Mouse (Mus musculus) induced T-regulatory cell, adult 2 months (primary cell): ENCODE data around the gene Zfp366.

Source experiments
- DNase-seq: peaks from one replicate; pipeline ENCODE4 v3.0.0-alpha.2; 2012; ENCODE audit warnings: low read depth

Gene Zfp366

DNA sequence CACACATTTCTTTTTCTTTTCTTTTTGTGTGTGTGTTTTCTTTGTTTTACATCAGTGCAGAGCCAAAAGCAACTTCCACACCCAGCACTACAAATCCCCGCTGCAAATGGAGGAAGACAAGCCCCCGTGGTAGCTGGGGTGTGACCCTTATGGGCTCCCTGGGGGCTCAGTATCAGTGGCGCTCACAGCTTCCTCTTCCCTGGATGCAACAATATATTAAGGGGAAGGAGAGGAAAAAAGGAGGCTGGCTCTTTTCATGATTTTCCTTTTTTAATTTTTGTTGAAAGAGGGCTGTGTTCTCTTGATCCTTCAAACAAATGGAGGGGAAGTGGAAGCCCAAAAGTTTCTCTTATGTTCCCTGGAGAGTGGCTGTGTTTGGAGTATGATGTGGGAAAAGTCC, 70.2 kb downstream of the Zfp366 start:
- no peak for DNase-seq

DNA sequence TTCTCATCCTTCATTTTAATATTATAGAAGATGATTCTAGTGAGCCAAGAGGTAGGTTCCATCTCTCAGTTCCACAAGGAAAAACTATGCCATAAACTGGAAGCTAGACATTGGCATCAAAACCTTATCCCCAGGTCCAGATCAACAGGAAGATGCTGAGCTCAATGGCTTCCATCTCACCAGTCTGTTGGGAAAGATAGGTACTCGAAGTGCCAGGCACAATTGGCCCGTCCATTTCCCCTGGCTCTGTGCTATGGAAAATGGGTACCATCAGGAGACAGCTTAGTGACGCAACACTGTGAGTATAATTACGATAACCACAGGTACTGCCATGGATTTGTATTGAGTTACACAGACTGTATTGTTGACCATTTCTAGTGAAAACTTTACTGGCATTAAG, 72.3 kb downstream of the Zfp366 start:
- DNase-seq: no peak

DNA sequence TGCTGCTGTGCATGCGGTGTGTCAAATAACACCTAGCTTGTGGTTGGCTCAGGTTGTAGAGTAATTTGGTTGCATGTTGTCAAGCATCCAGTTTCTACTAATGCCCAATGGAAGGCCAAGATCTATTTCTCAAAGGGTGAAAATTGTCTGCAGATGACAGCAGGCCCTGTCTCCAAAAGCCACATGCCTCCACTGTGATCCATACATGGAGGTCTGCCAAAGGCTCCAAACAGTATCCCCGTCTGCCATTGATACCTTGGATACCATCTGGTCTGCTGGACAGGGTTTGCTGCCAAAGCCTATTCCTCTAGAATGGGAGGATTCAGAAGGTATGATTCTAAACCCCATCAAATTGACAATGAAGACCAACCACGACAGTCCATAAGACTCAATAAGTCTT, 74.1 kb downstream of the Zfp366 start:
- no peak for DNase-seq

DNA sequence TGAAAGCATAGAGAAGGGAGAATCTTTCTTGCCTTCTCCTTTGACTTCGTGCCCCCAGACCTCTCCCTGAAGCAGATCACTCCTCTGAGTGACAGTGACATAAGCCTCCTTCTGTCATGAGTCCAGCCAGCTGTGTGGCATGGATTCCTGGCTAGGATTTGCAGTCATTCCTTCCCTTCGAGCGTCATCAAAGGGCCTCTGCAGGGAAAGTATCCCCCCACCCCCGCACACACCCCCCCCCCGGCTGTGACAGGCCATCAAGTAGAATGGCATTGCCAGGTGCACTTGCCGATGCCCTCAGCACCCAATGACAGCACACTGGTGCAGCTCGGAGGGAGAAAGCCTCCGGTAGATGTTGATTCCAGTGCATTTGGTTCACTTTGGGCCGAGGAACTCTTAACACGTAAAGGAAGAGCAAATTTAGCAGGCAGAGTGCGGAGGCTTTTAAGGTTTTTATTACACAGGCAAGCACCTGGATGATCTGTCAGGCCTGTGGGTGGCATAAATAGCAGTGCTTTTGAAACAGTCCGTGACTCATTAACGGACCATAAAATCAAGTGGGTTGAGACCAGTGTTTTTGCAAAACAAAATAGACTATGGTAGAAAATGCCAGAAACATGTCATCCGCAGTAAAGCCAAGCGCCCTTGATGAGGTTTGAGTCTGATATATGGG, 75.0 kb downstream of the Zfp366 start:
- no peak for DNase-seq

DNA sequence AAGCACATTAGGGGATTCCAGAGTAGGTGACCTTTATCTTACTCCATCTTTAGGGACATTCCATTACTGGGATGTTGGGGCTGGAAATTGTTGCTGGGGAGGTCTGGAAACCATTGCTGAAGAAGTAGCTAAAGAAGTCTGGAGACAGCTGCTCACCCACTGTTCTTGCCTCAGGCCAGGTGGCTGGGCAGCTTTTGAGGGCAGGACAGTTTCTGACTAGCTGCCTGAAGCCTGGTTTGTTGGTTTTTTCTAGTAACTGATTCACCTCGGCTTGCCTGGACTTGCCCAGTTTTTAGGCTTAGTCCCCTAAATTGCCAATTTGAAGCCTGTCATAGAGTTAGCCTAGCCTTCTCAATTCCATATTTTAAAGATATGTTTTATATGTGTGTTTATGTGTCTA, 77.8 kb downstream of the Zfp366 start:
- DNase-seq: no peak

DNA sequence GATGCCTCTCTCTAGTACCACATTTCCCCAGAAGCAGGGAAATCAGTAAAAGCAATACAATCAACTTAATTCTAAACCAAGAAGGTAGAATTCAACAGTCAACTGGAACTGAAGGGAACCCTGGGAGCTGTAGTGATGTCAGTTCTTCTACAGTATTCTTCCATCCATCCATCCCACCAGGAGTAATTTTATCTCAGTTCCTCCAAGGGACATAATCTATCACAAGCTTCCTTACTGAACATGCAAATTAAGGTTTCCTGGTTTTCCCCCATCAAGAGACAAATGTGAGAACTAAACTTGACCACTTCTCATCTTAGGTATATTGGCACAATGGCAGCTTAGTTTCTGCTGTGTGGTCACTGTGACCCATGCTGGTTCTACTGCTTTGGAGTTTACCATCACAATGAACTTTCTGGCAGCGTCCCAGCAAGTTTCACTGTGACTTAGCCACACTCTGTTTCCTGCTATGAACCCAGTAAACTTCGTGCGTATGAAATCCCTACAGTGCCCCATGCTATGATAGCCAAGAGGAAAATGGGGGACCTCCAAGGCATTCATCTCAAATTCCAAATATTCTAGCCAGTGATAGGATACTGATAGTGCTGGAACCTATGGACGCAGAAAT, 78.6 kb downstream of the Zfp366 start:
- no peak for DNase-seq

DNA sequence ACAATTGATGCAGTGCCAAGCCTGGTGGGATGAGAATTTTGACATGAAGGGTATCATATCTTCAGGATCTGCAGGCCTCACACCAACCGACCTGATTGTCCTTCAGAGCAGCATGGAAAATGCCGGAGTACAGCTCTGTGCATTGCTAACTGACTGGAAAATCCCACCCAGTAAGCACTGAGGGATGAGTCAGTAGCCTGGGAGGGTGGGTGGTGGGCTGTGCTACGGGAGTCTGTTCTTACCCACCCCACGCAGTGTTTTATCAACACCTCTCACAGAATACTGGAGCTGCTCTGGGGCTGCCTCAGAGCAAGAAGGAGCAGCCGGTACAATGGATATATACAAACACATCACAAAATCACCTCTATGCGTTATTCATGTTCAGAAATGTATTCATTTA, 79.9 kb downstream of the Zfp366 start:
- no peak for DNase-seq

DNA sequence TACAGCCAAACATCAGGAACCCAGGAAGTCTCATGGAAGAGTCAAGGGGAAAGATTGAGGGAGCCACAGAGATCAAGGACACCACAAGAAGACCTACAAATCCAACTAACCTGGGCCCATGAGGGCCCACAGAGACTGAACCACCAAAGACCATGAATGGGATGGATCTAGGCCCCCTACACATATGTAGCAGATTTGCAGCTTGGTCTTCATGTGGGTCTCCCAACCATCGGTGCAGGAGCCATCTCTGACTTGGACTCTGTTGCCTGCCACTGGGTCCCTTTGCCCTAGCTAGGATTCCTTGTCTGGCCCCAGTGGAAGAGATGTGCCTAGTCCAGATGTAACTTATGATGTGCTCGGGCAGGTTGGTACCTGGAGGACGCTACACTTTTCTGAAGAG, 87.4 kb downstream of the Zfp366 start:
- no peak for DNase-seq

DNA sequence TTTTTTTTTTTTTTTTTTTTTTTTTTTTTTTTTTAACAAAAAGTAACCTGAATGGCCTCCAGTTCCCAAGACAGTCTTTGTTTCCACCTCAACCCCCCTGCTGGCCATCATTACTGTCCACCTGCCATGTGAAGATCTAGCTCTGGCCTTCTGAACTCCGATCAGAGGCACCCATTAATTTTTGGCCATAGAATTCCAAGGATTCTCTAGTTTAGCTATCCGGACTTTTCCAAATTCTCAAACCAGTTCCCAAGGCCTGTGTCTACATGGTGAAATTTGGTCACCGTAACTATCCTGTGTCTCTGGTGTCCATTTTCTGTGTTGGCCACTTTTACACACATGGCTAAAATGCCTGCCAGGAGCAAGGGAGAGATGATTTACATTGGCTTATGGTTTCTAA, 92.9 kb downstream of the Zfp366 start:
- DNase-seq: no peak

DNA sequence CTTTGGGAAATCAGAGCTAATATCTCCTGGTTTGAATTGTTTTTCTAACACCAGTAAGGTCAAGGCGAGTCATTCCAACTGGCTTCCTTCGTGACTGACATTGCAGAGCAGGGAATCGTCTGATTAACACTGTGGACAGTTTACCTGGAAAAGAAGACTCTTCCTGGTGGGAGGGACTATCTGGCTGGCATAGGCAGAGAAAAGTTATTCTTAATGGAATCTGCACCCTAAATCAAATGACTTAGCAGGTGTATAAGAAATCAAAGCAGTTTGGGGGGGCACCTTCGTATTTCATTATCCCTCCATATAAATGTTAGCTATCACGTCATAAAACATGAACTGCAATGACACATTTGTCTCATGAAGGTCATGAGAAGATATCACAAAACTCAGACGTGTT, 93.9 kb downstream of the Zfp366 start:
- DNase-seq: no peak

DNA sequence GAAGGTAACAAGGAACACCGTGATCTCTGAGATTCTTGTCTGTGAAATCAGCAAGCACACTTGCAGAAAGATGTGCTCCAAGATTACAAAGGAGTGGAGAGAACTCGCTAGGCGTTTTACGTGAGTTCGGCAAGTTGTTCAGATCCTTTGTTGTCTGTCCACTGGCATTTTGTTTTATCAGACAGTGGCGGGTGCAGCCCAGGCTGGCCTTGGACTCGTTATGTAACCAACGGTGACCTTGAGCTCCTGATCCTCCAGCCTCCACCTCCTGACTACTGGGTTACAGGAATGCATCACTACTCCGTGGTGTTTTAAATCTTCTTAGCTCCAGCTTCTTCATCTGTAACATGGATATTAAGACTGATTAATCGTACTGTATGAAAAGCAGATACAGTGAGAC, 94.7 kb downstream of the Zfp366 start:
- DNase-seq: no peak

DNA sequence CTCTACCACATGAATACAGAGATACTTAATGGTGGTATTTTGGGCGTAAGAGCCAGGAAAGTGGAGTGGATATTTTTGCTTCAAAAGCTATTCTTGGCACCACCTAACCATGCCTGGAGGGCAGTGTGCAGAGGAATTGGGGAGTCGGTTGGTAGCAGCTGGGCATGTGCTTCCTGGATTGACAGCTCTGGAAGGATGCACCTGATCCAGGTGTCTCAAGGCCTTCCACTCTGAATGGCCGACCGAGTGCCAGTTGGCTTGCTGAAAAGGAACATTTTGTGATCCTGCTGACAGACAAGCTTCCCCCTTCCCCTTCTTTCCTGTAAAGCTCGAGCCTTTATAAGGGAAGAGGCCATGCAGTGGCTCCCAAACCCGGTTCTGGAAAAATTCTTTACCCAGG, 98.3 kb downstream of the Zfp366 start:
- no peak for DNase-seq

DNA sequence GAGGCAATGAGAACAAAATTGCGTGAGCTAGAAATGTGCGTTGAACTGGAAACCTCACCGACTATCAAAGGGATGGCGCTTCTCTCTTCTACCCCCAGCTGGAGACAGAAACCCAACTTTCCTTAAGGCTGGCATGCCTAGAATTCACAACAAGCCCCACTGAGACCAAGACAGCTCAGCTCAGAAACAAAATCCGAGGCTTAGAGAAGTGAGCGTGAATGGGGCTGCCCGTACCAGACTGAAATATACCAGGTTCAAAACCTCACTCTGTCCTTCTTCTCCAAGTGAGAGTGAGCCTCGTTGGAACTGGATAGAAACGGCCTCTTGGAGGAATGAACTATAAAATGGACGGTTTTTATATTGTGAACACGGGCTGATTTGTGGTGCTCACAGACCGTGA, 99.3 kb downstream of the Zfp366 start:
- no peak for DNase-seq

DNA sequence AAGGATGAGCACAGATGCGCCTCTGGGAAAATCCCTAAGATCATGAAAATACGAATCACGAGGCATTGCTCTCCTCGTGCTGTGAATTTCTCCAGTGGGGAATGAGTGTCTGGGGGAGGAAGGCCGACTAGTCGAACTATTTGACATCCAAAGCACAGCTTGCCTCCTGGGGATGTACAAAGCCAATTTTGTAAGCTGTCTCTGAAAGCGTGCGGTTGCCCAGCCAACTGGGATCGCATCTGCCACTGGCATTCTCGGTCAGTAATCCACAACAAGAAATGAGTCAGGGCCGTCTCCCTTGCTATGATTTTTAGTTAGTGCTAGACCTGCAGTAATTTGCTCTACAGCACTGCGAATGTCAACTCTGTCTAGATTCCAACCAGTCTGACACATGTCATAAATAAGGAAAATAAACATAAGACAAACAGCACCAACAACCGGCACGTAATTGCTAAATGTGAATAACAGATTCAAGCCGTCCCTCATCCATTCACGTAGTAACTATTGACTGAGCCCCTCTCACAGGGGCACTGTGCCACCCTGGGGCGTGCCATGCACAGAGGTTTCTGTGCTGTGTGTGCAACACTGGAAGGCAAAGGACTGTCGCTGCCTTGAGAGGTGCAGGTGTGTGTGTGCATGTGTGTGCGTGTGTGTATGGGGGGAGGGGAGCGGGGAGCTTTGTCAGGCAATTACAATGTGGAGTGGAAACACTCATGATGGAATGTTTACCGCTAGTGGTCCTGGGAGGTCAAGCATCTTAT, 100.0 kb downstream of the Zfp366 start:
- DNase-seq: no peak

DNA sequence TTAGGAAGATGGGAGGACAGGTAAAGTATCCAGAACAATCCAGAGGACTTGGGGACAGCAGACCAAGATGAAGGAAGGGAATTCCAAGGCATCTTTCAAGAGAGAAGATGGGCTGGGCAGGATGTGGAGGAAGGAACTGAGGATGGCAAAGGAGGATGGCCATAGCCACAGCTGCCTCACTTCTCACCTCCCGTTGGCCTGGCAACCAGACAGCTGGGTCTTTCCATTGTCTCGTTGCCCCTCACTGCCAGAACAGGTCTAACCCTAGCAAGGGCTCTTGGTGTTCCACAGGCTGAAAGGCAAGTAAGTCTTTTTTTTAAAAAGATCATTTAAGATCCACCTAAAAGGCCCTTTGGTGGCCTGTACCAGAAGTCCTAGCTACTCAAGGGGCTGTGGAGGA, 100.6 kb downstream of the Zfp366 start:
- no peak for DNase-seq

DNA sequence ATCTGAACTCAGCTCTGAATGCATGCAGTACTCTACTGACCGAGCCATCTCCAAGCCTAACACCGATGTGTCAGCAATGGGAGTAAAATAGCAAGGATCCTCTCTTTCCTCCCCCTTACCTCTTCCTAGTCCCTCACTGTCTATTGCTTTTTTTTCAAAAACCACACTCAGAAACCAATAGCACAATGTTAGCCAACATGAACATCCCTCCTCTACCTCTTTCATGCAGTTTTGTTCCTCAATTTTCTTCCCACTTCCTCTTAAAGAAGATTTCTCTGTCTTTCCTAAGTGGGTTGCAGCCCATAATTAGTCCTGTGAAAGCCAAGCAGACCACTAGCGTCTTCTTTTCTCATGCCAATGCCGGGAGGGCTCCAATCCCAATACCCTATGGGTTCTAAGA, 102.6 kb downstream of the Zfp366 start:
- no peak for DNase-seq

DNA sequence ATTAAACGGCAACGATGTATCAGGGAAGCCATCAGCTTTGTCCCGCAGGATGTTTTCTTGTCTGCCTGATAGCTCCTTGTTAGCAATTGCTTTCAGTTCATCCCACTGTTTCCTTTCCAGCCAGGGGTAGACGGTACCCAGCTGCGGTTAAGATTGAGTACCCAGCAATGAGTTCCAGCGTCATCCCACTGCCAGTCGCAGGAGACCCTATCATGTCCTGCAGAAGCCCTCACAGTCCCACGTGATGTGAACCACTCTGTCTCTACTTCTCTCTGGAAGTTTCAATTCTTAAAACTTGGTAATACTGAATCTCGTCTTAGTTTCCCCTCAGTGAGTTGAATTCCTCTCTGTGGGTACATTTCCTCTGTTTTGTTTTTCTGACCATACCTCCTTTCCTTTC, 103.2 kb downstream of the Zfp366 start:
- DNase-seq: no peak

DNA sequence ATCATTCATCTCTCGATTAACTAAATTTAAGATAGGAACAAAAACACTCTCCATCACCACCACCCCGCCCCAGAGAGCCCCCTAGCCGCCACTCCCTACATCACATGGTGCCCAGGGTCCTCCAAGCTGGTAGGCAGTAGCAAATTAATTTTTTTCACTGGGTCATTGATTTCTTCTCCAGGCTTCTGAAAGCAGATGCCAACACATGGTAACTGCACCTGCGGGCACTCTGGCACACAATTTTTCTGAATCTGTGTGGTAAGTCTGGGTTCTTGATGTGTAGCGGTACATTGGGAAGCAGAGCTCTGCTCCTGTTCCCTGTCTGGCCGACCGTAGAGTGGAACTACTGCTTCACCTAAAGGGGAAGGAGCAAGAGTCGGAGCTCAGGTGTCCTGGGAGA, 106.1 kb downstream of the Zfp366 start:
- DNase-seq: no peak

DNA sequence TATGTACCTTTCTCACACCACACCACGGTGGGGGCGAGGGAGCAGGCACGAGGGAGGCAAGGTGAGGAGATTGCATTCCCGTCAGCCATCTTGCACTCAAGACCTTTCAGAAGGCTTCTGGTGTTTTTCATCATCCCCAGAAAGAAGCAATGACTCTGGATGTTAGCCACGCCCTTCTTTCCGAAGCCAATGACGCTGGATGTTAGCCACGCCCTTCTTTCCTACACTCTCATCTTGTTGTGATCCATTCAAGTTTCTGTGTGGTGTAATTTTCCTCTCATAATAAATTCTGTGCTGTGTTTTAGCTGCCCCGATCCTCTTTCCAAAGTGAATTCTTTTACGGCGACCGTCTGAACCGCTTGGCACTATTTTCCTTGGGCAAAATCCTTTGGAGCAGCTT, 109.6 kb downstream of the Zfp366 start:
- DNase-seq: no peak

DNA sequence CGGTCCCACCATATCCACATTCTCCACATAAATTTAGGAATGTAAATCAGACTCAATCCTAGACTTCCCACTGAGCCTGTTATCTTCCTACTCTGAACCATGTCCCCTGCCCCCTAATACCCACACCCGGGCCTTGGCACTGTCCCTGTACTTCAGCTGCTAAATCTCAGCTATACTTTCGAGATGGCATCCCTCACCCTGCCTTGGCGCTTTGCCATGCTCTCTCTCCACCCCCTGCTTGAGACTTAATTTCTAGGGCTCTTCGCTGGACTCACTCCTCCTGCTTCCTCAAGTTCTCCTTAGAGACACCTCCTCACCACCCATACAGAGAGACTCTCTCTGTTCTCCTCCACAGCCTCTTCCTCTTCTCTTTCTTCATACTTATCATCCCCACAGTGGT, 115.3 kb downstream of the Zfp366 start:
- no peak for DNase-seq
